Mouse (Mus musculus): Measurements from ENCODE around the gene Lef1. TPM values are rescaled to one million over a fixed set of nuclear protein-coding genes. Genes with fewer than 3 reads are reported as not detected.
A peak's percentile ranks its signal among the peaks of the same experiment; 100 is the strongest.

Lef1 gene
- polyA plus RNA-seq, 1 experiment, result 7.6 TPM

GRCm38 (mm10) chr3:131112573-131112955 is 2.3 kb downstream of the Lef1 start:
- WGBS, result 2% methylated on average over 7 of the region's 7 CpGs
- H3K4me3 ChIP-seq (replicated peaks; ENCODE audit: extremely low read depth, low read depth, low read length), result peak overlapping the region; percentile 59
- DNase-seq, result no peak
- H3K4me1 ChIP-seq (ENCODE audit: control insufficient read depth, insufficient read depth, low read length), result peaks cover 12% of the 10 kb centered on the region
- TF ChIP-seq POLR2A (IDR thresholded peaks at IDR 0.05; ENCODE audit: borderline replicate concordance, extremely low read depth, low read depth, low read length) (no peak), CTCF (IDR thresholded peaks at IDR 0.05; ENCODE audit: insufficient read depth, low read length) (no peak)

GRCm38 (mm10) chr3:131113029-131113428 is 2.8 kb downstream of the Lef1 start:
- WGBS, result 31% methylated on average over 13 of the region's 13 CpGs
- no peak for DNase-seq
- Histone ChIP-seq H3K4me3 (replicated peaks; ENCODE audit: extremely low read depth, low read depth, low read length) (no peak overlapping the region), H3K4me1 (ENCODE audit: control insufficient read depth, insufficient read depth, low read length) (peaks cover 12% of the 10 kb centered on the region)
- TF ChIP-seq CTCF (IDR thresholded peaks at IDR 0.05; ENCODE audit: insufficient read depth, low read length), result no peak
- TF ChIP-seq POLR2A (IDR thresholded peaks at IDR 0.05; ENCODE audit: borderline replicate concordance, extremely low read depth, low read depth, low read length), result no peak

GRCm38 (mm10) chr3:131116116-131116515 is 5.8 kb downstream of the Lef1 start:
- no peak for TF ChIP-seq POLR2A (IDR thresholded peaks at IDR 0.05; ENCODE audit: borderline replicate concordance, extremely low read depth, low read depth, low read length)
- no peak for TF ChIP-seq CTCF (IDR thresholded peaks at IDR 0.05; ENCODE audit: insufficient read depth, low read length)
- peaks cover 9% of the 10 kb centered on the region for H3K4me1 ChIP-seq (ENCODE audit: control insufficient read depth, insufficient read depth, low read length)
- DNase-seq, result no peak
- H3K4me3 ChIP-seq (replicated peaks; ENCODE audit: extremely low read depth, low read depth, low read length), result no peak overlapping the region
- 88% methylated on average over 13 of the region's 13 CpGs for WGBS

GRCm38 (mm10) chr3:131117352-131117751 is 7.1 kb downstream of the Lef1 start:
- Histone ChIP-seq H3K4me1 (ENCODE audit: control insufficient read depth, insufficient read depth, low read length) (peaks cover 2% of the 10 kb centered on the region; the same call in 1 of the 2 replicates), H3K4me3 (replicated peaks; ENCODE audit: extremely low read depth, low read depth, low read length) (no peak overlapping the region)
- 93% methylated on average over 15 of the region's 15 CpGs for WGBS
- no peak for TF ChIP-seq CTCF (IDR thresholded peaks at IDR 0.05; ENCODE audit: insufficient read depth, low read length)
- no peak for TF ChIP-seq POLR2A (IDR thresholded peaks at IDR 0.05; ENCODE audit: borderline replicate concordance, extremely low read depth, low read depth, low read length)
- no peak for DNase-seq

- Histone ChIP-seq H3K4me1 (ENCODE audit: control insufficient read depth, insufficient read depth, low read length) (no peaks in the 10 kb centered on the region; the same call in 1 of the 2 replicates), H3K4me3 (replicated peaks; ENCODE audit: extremely low read depth, low read depth, low read length) (no peak overlapping the region)
- DNase-seq, result no peak
- WGBS, result 63% methylated on average over 3 of the region's 3 CpGs
- TF ChIP-seq POLR2A (IDR thresholded peaks at IDR 0.05; ENCODE audit: borderline replicate concordance, extremely low read depth, low read depth, low read length), result no peak
- TF ChIP-seq CTCF (IDR thresholded peaks at IDR 0.05; ENCODE audit: insufficient read depth, low read length), result no peak
These were observed 7.6 kb downstream of the Lef1 start for GRCm38 (mm10) chr3:131117883-131118282.

GRCm38 (mm10) chr3:131119435-131119834 is 9.2 kb downstream of the Lef1 start:
- 67% methylated on average over 10 of the region's 10 CpGs for WGBS
- Histone ChIP-seq H3K4me1 (ENCODE audit: control insufficient read depth, insufficient read depth, low read length) (no peaks in the 10 kb centered on the region), H3K4me3 (replicated peaks; ENCODE audit: extremely low read depth, low read depth, low read length) (no peak overlapping the region)
- no peak for DNase-seq
- no peak for TF ChIP-seq POLR2A (IDR thresholded peaks at IDR 0.05; ENCODE audit: borderline replicate concordance, extremely low read depth, low read depth, low read length)
- TF ChIP-seq CTCF (IDR thresholded peaks at IDR 0.05; ENCODE audit: insufficient read depth, low read length), result no peak

GRCm38 (mm10) chr3:131123501-131123900 is 13.2 kb downstream of the Lef1 start:
- DNase-seq, result no peak
- 90% methylated on average over 6 of the region's 6 CpGs for WGBS
- H3K4me3 ChIP-seq (replicated peaks; ENCODE audit: extremely low read depth, low read depth, low read length), result no peak overlapping the region
- no peaks in the 10 kb centered on the region for H3K4me1 ChIP-seq (ENCODE audit: control insufficient read depth, insufficient read depth, low read length)
- TF ChIP-seq CTCF (IDR thresholded peaks at IDR 0.05; ENCODE audit: insufficient read depth, low read length), result no peak
- no peak for TF ChIP-seq POLR2A (IDR thresholded peaks at IDR 0.05; ENCODE audit: borderline replicate concordance, extremely low read depth, low read depth, low read length)

GRCm38 (mm10) chr3:131125873-131126272 is 15.6 kb downstream of the Lef1 start:
- H3K4me1 ChIP-seq (ENCODE audit: control insufficient read depth, insufficient read depth, low read length), result no peaks in the 10 kb centered on the region
- 90% methylated on average over 13 of the region's 13 CpGs for WGBS
- DNase-seq, result no peak
- no peak for TF ChIP-seq POLR2A (IDR thresholded peaks at IDR 0.05; ENCODE audit: borderline replicate concordance, extremely low read depth, low read depth, low read length)
- no peak for TF ChIP-seq CTCF (IDR thresholded peaks at IDR 0.05; ENCODE audit: insufficient read depth, low read length)
- H3K4me3 ChIP-seq (replicated peaks; ENCODE audit: extremely low read depth, low read depth, low read length), result no peak overlapping the region

GRCm38 (mm10) chr3:131126438-131126837 is 16.2 kb downstream of the Lef1 start:
- no peak overlapping the region for H3K4me3 ChIP-seq (replicated peaks; ENCODE audit: extremely low read depth, low read depth, low read length)

GRCm38 (mm10) chr3:131134003-131134402 is 23.7 kb downstream of the Lef1 start:
- 71% methylated on average over 9 of the region's 9 CpGs for WGBS
- H3K4me1 ChIP-seq (ENCODE audit: control insufficient read depth, insufficient read depth, low read length), result no peaks in the 10 kb centered on the region
- TF ChIP-seq POLR2A (IDR thresholded peaks at IDR 0.05; ENCODE audit: borderline replicate concordance, extremely low read depth, low read depth, low read length) (no peak), CTCF (IDR thresholded peaks at IDR 0.05; ENCODE audit: insufficient read depth, low read length) (no peak)
- no peak for DNase-seq
- no peak overlapping the region for H3K4me3 ChIP-seq (replicated peaks; ENCODE audit: extremely low read depth, low read depth, low read length)

More at GRCm38 (mm10) chr3:131126438-131126837, 16.2 kb downstream of the Lef1 start:
- no peak for DNase-seq
- TF ChIP-seq CTCF (IDR thresholded peaks at IDR 0.05; ENCODE audit: insufficient read depth, low read length) (no peak), POLR2A (IDR thresholded peaks at IDR 0.05; ENCODE audit: borderline replicate concordance, extremely low read depth, low read depth, low read length) (no peak)
- 78% methylated on average over 4 of the region's 4 CpGs for WGBS
- no peaks in the 10 kb centered on the region for H3K4me1 ChIP-seq (ENCODE audit: control insufficient read depth, insufficient read depth, low read length)
